Comparison of ENCODE assay signal across 8 mouse cellular contexts in genomic region chr1:39935616-39936015, GRCm38 (mm10). TPM values are rescaled to one million over a fixed set of nuclear protein-coding genes. Genes with fewer than 3 reads are reported as not detected.
A peak's percentile ranks its signal among the peaks of the same experiment; 100 is the strongest.
DNase-seq lines count a peak whose midpoint lies in the region; ATAC-seq and TF ChIP-seq lines count a peak whose summit lies in the region.

No protein-coding gene starts in this region.

- DNase-seq in heart, adult 18-20 months = no peak
- no peak for DNase-seq in CH12.LX (ENCODE audit: extremely low read depth)
- DNase-seq in cerebellum, adult 8-10 months = no peak
- no peak for DNase-seq in adrenal gland, adult 18-20 months (ENCODE audit: low spot score in 2 of 2)
- DNase-seq in spleen, postnatal 36 days (ENCODE audit: low spot score in 2 of 2) = no peak

- no peak for TF ChIP-seq CTCF in CH12.LX (conservative IDR thresholded peaks at IDR 0.05 in 1 of 2, IDR thresholded peaks at IDR 0.05 in 1 of 2; ENCODE audit: low read depth in 2 of 2, low read length in 2 of 2)

- H3K4me1 ChIP-seq in heart, embryonic 11.5 days (ENCODE audit: control insufficient read depth, insufficient read depth, low read length) = peaks cover 85% of the 10 kb centered on the region
- H3K4me1 ChIP-seq in CH12.LX (ENCODE audit: control insufficient read depth in 1 of 2, insufficient read depth in 2 of 2) = peaks cover 12 to 50% of the 10 kb centered on the region in 2 experiments
- H3K4me1 ChIP-seq in forebrain, embryonic 13.5 days = peaks cover 97% of the 10 kb centered on the region
- peaks cover 59% of the 10 kb centered on the region for H3K4me1 ChIP-seq in liver, embryonic 15.5 days (replicated peaks)

- no peak overlapping the region for H3K27ac ChIP-seq in heart, embryonic 11.5 days (ENCODE audit: low read depth, low read length)
- no peak overlapping the region for H3K27ac ChIP-seq in CH12.LX (ENCODE audit: insufficient read depth, low read depth)
- H3K27ac ChIP-seq in forebrain, embryonic 13.5 days = no peak overlapping the region
- no peak overlapping the region for H3K27ac ChIP-seq in liver, embryonic 15.5 days (replicated peaks)

- WGBS in heart, embryonic 11.5 days (ENCODE audit: insufficient replicate concordance) = 2% methylated on average over 10 of the region's 10 CpGs
- WGBS in forebrain, embryonic 13.5 days = under 1% methylated on average over 7 of the region's 10 CpGs
- WGBS in liver, embryonic 15.5 days (ENCODE audit: insufficient replicate concordance) = 4% methylated on average over 10 of the region's 10 CpGs

- H3K9ac ChIP-seq in heart, embryonic 11.5 days (ENCODE audit: low read depth, low read length) = no peak overlapping the region
- peak overlapping the region; percentile 81; the same call in 1 of the 2 replicates for H3K9ac ChIP-seq in CH12.LX (ENCODE audit: insufficient read depth, low read depth)
- peak overlapping the region; percentile 46; the same call in 1 of the 2 replicates for H3K9ac ChIP-seq in forebrain, embryonic 13.5 days
- H3K9ac ChIP-seq in liver, embryonic 15.5 days = peak overlapping the region; percentile 19; the same call in 1 of the 2 replicates

- no peaks in the 10 kb centered on the region for H3K27me3 ChIP-seq in heart, embryonic 11.5 days (ENCODE audit: control insufficient read depth, insufficient read depth, low read length)
- no peaks in the 10 kb centered on the region for H3K27me3 ChIP-seq in CH12.LX (replicated peaks)
- H3K27me3 ChIP-seq in forebrain, embryonic 13.5 days = no peaks in the 10 kb centered on the region
- H3K27me3 ChIP-seq in liver, embryonic 15.5 days = no peaks in the 10 kb centered on the region

- no peak for TF ChIP-seq RAD21 in CH12.LX (IDR thresholded peaks at IDR 0.05; ENCODE audit: low read depth, low read length)

- ATAC-seq in heart, embryonic 11.5 days (replicated peaks; ENCODE audit: insufficient number of reproducible peaks, low FRiP score, low TSS enrichment) = no peak
- ATAC-seq in forebrain, embryonic 13.5 days = no peak
- no peak for ATAC-seq in liver, embryonic 15.5 days (ENCODE audit: insufficient read depth)

- H3K4me2 ChIP-seq in heart, embryonic 11.5 days = peak overlapping the region; percentile 71
- peak overlapping the region; percentile 62 for H3K4me2 ChIP-seq in CH12.LX (ENCODE audit: insufficient read depth, low read depth, poor library complexity, severe bottlenecking)
- H3K4me2 ChIP-seq in forebrain, embryonic 13.5 days = peak overlapping the region; percentile 55
- H3K4me2 ChIP-seq in liver, embryonic 15.5 days = peak overlapping the region; percentile 78

- H3K36me3 ChIP-seq in heart, embryonic 11.5 days (ENCODE audit: control insufficient read depth, insufficient read depth, low read length) = no peaks in the 10 kb centered on the region
- peaks cover 3 to 34% of the 10 kb centered on the region in 2 experiments for H3K36me3 ChIP-seq in CH12.LX (replicated peaks in 1 of 2; ENCODE audit: control insufficient read depth in 1 of 2, insufficient read depth in 1 of 2, low read length in 1 of 2)
- peaks cover 11% of the 10 kb centered on the region; the same call in 1 of the 2 replicates for H3K36me3 ChIP-seq in forebrain, embryonic 13.5 days (ENCODE audit: poor library complexity, severe bottlenecking)
- H3K36me3 ChIP-seq in liver, embryonic 15.5 days (replicated peaks) = no peaks in the 10 kb centered on the region

- no peak for TF ChIP-seq POLR2A in CH12.LX (IDR thresholded peaks at IDR 0.05; ENCODE audit: low read depth, low read length)

- no peak for TF ChIP-seq EP300 in CH12.LX (IDR thresholded peaks at IDR 0.05; ENCODE audit: low read length)

- H3K9me3 ChIP-seq in heart, embryonic 11.5 days (replicated peaks; ENCODE audit: control insufficient read depth, low read length) = no peaks in the 10 kb centered on the region
- no peaks in the 10 kb centered on the region for H3K9me3 ChIP-seq in CH12.LX (replicated peaks; ENCODE audit: low read length)
- no peaks in the 10 kb centered on the region for H3K9me3 ChIP-seq in forebrain, embryonic 13.5 days (replicated peaks)
- no peaks in the 10 kb centered on the region for H3K9me3 ChIP-seq in liver, embryonic 15.5 days (replicated peaks)

- H3K4me3 ChIP-seq in heart, embryonic 11.5 days (ENCODE audit: low read depth, low read length) = peak overlapping the region; percentile 49
- peak overlapping the region; percentile 20 to 91 (median 33) for H3K4me3 ChIP-seq in CH12.LX (replicated peaks in 1 of 3; ENCODE audit: low read depth in 2 of 3, low read length in 2 of 3, poor library complexity in 1 of 3)
- peak overlapping the region; percentile 24 for H3K4me3 ChIP-seq in forebrain, embryonic 13.5 days
- peak overlapping the region; percentile 63 for H3K4me3 ChIP-seq in liver, embryonic 15.5 days (replicated peaks)

- dilution Hi-C loops in CH12.LX (cut with MboI; ENCODE audit: extremely low pct_ligation_motif_present, extremely low pct_unique_long_range_greater_than_20kb, low sequenced_read_pairs) = no loop called here

- in situ Hi-C loops in CH12.LX (cut with MboI; ENCODE audit: low pct_ligation_motif_present, low pct_unique_long_range_greater_than_20kb, low sequenced_read_pairs) = loop anchor here (25.0 kb wide), 2 partner anchors 248 to 373 kb away; no protein-coding TSS in a partner anchor

- H3K79me2 ChIP-seq in CH12.LX (replicated peaks; ENCODE audit: control insufficient read depth, extremely low read depth, insufficient read depth, poor library complexity, severe bottlenecking) = no peaks in the 10 kb centered on the region

TF ChIP-seq in CH12.LX, 34 proteins besides CTCF, POLR2A, EP300 and RAD21:
- TF ChIP-seq SIN3A (IDR thresholded peaks at IDR 0.05; ENCODE audit: low read length) = no peak
- no peak for TF ChIP-seq NELFE (IDR thresholded peaks at IDR 0.05; ENCODE audit: low read depth, low read length)
- no peak for TF ChIP-seq NRF1 (IDR thresholded peaks at IDR 0.05; ENCODE audit: low read depth, low read length)
- no peak for TF ChIP-seq IRF4 (IDR thresholded peaks at IDR 0.05; ENCODE audit: low read depth, low read length)
- no peak for TF ChIP-seq MYC (IDR thresholded peaks at IDR 0.05; ENCODE audit: low read depth, low read length)
- TF ChIP-seq BHLHE40 (IDR thresholded peaks at IDR 0.05; ENCODE audit: low read depth, low read length) = no peak
- TF ChIP-seq ZKSCAN1 (IDR thresholded peaks at IDR 0.05; ENCODE audit: borderline replicate concordance, low read depth, low read length) = no peak
- TF ChIP-seq SMC3 (IDR thresholded peaks at IDR 0.05; ENCODE audit: low read depth, low read length) = no peak
- no peak for TF ChIP-seq JUND (conservative IDR thresholded peaks at IDR 0.05; ENCODE audit: low read depth, low read length)
- no peak for TF ChIP-seq HCFC1 (IDR thresholded peaks at IDR 0.05; ENCODE audit: low read depth, low read length)
- no peak for TF ChIP-seq E2F4 (IDR thresholded peaks at IDR 0.05; ENCODE audit: insufficient replicate concordance, low read depth, low read length)
- no peak for TF ChIP-seq KAT2A (IDR thresholded peaks at IDR 0.05; ENCODE audit: insufficient replicate concordance, low read length)
- no peak for TF ChIP-seq MAZ (IDR thresholded peaks at IDR 0.05; ENCODE audit: low read depth, low read length)

RNA-seq across cellular contexts. Expression of gene Map4k4, which starts 34.9 kb away (rescaled TPM):
- 19.4 and 23.7 TPM in 2 replicates for polyA plus RNA-seq in heart, embryonic 11.5 days (2014; fragmentation: Nextera tagmentation; extraction: Ambion mirVana)
- total RNA-seq in heart, adult 18-20 months (2021) = 100 to 1,000 TPM; 108 to 109 TPM
- total RNA-seq in CH12.LX (2012; rRNA removed) (33.3 and 41.0 TPM in 2 replicates), CH12.LX (2014; rRNA removed) (20.3 and 21.8 TPM in 2 replicates)
- 46.3 and 47.0 TPM in 2 replicates for polyA plus RNA-seq in CH12.LX (2012; ENCODE audit: insufficient read length, low read depth)
- polyA plus RNA-seq in forebrain, embryonic 13.5 days (2015; fragmentation: Nextera tagmentation; extraction: Ambion mirVana) = 49.9 and 50.0 TPM in 2 replicates
- 3.5 and 4.4 TPM in 2 replicates for polyA plus RNA-seq in liver, embryonic 15.5 days (2015; fragmentation: Nextera tagmentation; extraction: Ambion mirVana)
- 10 to 100 TPM; 90.2 to 98.0 TPM for total RNA-seq in adrenal gland, adult 18-20 months (2021)
